Mouse (Mus musculus) cerebellum, postnatal 14 days (tissue): ENCODE measurements around the gene Rnf126.

Experiments used
- DNase-seq, 2 experiments: peaks; one replicate each; pipeline ENCODE4 v3.0.0; 2021; ENCODE audit warnings: mixed read lengths in 2 of 2

The Rnf126 gene

DNA sequence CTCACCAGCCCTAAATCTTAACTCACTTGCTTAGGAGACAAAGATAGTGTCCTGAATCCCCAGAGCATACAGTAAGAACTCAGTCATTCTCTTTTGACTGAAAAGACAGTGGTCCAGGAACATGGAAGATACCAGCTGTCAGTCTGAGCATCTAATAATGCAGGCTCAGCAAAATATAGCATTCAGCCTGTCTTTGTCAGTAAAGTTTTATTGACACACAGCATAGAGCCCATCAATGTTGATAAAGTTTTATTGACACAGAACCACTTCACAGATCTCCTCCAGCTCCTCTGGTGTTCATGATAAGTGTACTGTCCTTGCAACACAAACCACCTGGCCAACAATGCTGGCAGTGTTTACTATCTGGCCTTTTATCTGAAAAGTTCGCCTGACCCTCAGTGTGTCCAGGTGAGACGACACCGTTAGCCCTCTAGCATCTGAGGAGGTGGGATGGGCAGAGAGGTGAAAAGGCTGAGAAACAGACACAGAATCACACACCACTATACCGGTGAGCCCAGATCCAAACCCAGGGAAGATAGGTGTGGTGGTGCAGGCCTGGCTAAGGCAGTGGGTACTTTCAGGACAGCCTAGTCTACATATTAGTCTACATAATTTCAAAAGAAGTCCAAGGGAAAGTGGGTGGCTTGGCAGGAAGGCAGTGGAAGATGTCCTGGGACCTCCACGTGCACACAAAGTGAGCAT lies 25.7 kb upstream of the Rnf126 start:
- DNase-seq, result no peak

GRCm38 (mm10) chr10:79790861-79791260 lies 24.1 kb upstream of the Rnf126 start, which contains the start of gene Prss57:
Prss57 (minus strand) TSS chr10:79790961.
- peak in 1 of 2 experiments; percentile 14 for DNase-seq

GRCm38 (mm10) chr10:79789581-79789980 lies 22.8 kb upstream of the Rnf126 start:
- DNase-seq, result no peak

DNA sequence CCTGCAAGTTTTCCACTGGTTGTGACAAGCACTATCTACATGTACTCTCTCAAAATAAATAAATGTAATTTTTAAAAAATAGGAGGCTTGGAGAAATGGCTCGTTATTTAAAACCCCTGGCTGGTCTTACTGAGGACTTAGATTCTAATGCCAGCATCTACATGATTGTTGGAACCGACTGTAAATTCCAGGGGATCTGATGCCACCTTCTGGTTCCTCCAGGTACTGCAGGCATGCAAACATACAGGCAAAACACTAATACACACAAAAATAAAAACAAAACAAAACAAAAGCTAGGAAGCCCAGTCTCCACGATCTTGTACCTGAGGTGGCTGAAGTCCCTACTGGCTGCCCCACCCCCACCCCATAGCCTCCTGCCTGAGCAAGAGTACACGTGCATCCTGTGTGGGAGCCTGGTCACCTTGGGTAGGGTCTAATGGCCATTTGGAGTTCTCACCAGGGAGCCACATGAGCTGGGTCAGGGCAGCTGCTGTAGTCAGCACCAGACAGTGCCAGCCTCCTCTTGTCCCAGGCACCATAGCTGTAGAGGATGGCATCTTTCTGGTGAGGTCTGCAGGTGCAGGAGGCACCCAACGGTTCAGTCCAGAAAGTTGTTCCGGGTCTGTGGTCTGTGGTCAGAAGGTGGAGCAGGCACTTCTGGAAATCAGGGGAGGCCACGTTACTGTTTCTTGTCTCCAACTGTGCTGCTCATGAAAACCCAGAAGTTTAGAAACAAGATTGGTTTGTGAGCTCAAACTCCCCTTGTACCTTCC lies 21.8 kb upstream of the Rnf126 start:
- DNase-seq, result peak; percentile 92 to 94

- DNase-seq, result peak; percentile 60 to 79
These were observed 17.4 kb upstream of the Rnf126 start for GRCm38 (mm10) chr10:79783920-79784800.

- no peak for DNase-seq
These were observed 16.3 kb upstream of the Rnf126 start for GRCm38 (mm10) chr10:79783050-79783449.

DNA sequence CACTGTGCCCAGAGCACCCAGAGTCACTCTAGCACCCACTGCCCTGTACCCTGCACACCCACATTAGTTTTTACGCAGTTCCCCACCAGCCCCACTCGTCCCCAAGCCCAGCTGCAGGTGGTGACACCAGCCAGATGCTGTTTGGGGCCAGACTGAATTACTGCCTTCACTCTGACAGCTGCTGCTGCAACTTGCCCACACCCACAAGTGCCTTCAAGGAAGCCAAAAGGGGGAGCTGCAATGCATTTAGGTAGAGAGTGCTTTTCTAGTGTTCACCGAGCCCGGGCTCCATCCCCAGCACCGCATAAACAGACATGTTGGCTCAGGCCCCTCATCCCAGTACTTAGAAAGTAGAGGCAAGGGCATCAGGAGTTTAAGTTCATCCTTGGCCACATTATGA lies 15.2 kb upstream of the Rnf126 start:
- no peak for DNase-seq

GRCm38 (mm10) chr10:79781139-79781538 lies 14.4 kb upstream of the Rnf126 start:
- no peak for DNase-seq

- DNase-seq, result peak in 1 of 2 experiments; percentile 76
These were observed 13.9 kb upstream of the Rnf126 start for GRCm38 (mm10) chr10:79780664-79781015.

DNA sequence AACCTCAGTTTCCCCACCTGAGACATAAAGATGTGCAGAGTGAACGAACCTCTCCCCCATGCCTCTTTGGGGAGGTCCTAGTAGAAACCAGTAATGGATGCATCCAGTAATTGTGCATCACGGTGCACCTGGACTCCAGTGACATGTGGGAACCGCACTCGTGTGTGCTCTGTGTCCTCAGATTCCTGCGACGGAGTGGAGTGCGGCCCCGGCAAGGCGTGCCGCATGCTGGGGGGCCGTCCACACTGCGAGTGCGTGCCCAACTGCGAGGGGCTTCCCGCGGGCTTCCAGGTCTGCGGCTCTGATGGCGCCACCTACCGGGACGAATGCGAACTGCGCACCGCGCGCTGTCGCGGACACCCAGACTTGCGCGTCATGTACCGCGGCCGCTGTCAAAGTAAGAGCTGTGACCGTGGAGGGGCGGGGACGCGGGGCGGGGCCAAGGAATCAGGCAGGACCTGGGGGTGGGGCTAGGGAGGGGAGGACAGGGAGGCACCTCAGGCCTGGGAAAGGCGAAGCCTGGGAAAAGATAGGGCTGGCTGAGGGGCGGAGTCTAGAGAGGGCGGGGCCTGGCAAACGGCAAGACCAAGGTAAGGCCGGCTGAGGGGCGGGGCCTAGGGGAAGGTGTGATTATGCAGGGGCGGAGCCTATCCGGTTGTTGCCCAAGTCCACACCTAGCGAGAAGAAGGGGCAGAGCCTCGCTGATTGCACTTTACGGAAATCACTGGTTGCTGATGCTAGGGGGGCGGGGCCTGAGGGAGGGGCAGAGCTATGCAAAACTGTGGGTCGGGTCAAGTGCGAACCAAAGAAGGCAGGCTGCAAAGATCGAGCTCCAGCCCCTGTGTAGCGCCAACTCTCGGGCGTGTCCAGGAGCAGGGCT lies 13.3 kb upstream of the Rnf126 start:
- peak; percentile 98 for DNase-seq

GRCm38 (mm10) chr10:79779193-79779592 lies 12.4 kb upstream of the Rnf126 start:
- DNase-seq, result no peak

DNA sequence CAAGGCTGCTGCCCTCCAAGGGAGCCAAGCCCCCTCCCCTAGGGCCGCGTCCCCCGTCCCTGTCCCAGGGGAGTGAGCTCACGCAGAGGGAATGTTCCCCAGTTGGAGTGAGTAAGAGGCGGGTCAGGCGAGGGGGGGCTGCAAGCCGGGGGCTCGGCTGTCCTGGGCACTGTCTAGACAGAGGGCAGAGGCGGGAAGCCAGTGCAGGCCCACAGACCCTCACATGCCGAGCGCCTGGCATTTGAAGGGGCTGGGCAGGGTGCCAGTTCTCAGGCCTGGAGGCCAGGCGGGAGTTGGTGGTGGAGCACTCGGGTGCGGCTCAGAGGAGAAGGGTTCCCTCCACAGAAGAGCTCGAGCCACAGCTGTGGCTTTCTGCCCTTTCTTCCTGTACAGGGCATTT lies 11.3 kb upstream of the Rnf126 start:
- peak; percentile 67 to 80 for DNase-seq

DNA sequence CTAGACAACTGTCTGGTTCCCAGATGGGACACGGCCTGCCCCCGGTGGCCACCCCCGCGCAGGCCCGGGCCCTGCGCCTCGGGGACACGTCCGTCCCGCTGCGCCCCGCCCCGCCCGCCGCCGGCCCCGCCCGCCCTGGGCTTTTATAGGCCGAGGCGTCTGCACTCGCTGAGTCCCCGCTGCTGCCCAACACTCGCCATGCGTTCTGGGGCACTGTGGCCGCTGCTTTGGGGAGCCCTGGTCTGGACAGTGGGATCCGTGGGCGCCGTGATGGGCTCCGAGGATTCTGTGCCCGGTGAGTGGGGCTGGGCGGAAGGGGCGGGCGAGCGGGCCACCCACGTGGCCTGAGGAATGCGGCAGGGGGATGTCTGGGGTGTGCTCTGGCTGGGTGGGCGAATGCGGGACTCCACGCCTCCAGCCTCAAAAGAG lies 10.4 kb upstream of the Rnf126 start, which contains the start of gene Fstl3:
Fstl3 (plus strand) TSS at position 170 of the 429 bp plus-strand sequence.
- DNase-seq, result no peak

GRCm38 (mm10) chr10:79774486-79775279 lies 7.9 kb upstream of the Rnf126 start:
- DNase-seq, result no peak

DNA sequence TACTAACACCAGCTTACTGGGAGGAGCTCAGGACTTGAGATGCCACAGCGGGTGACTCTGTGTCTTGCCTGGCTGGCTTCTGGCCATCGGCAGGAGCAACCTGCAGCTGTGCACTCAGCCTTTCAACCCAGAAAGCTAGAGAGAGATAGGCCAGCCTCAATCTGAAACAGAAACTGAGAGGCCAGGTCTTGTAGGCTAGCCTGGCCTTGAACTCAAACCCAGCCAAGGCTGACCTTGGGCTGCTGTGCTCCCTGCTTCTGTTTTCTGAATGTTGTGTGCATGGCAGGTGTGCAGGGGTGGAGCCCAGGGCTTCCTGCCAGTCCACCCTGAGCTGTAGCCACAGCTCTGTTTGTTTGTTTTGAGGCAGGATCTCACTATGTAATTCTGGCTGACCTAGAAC lies 6.5 kb upstream of the Rnf126 start:
- no peak for DNase-seq

GRCm38 (mm10) chr10:79772320-79772719 lies 5.6 kb upstream of the Rnf126 start:
- DNase-seq, result no peak

GRCm38 (mm10) chr10:79769329-79769728 lies 2.6 kb upstream of the Rnf126 start:
- DNase-seq, result no peak

DNA sequence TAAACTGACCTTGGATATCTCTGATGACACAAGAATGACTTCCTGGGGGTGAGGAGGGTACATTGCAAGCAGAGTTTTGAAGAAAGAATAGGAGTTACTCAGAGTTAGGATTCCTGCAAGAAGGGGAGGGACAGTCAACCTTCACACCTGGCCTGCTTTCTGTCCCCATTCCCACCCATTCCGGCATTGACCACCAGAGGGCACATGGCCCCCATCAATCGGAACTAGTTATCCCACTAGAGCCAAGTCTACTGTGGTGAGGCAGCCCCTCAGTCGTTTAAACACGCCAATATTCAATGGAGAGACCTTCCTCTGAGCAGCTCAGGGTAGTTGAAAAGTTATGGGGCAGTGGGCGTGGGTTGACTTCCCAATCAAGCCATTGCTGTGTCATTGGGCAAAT lies 1.6 kb upstream of the Rnf126 start:
- DNase-seq, result peak; percentile 91 to 92

- DNase-seq, result peak; percentile 97 to 98
These were observed 856 bp upstream of the Rnf126 start for GRCm38 (mm10) chr10:79767372-79768244.

DNA sequence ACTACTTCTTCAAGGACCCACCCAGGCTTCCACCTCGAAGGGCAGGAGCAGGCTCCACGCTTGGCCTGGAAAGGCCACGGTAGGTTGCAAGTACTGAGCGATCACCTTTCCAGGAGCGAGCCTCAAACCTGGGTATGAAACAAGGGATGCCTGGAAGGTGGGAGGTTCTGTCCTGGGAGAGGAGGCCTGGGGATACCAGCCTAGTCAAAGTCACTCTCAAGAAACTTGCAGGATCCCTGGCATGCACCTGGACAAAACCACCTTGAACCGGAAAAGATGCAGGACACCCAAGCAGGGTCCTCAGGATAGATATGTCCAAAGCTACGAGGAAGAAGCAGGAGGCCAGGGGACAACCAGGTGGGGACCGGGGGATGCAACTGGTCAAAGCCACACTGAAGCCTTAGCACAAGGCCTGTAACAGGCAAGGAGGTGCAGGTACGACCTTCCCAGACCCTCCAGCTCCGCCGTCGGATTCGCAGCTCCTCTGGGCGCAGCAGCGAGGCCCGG lies 698 bp downstream of the Rnf126 start:
- DNase-seq, result no peak
